Mouse (Mus musculus) hindbrain, embryonic 13.5 days (tissue): ENCODE measurements around the gene Slc50a1. TPM values are rescaled to one million over a fixed set of nuclear protein-coding genes. Genes with fewer than 3 reads are reported as not detected.

Experiments used
- ATAC-seq: fragments of 200-750 bp; cut with Nextera tagmentation; 2 replicates; pipeline ENCODE4 v1.8.0; 2017; ENCODE audit warnings: moderate TSS enrichment; ENCODE audit not compliant: low FRiP score
- H3K27ac ChIP-seq: fragments of 300-500 bp; sonication (generic); 2 replicates; pipeline ENCODE4 v1.5.1; 2015; ENCODE audit warnings: inconsistent platforms, mild to moderate bottlenecking, moderate library complexity
- H3K27me3 ChIP-seq: fragments of 300-500 bp; sonication (generic); 2 replicates; pipeline ENCODE4 v1.6.1; 2015; ENCODE audit warnings: mild to moderate bottlenecking, inconsistent platforms
- H3K36me3 ChIP-seq: fragments of 300-500 bp; sonication (generic); 2 replicates; pipeline ENCODE4 v1.6.1; 2015; ENCODE audit warnings: mild to moderate bottlenecking, inconsistent platforms
- H3K4me1 ChIP-seq: fragments of 300-500 bp; sonication (generic); replicated peaks from 2 replicates; pipeline ENCODE4 v1.6.1; 2015; ENCODE audit warnings: inconsistent platforms
- H3K4me2 ChIP-seq: fragments of 300-500 bp; sonication (generic); 2 replicates; pipeline ENCODE4 v1.6.1; 2015; ENCODE audit warnings: inconsistent platforms, mild to moderate bottlenecking, moderate library complexity
- H3K4me3 ChIP-seq: fragments of 300-500 bp; sonication (generic); 2 replicates; pipeline ENCODE4 v1.5.1; 2015; ENCODE audit warnings: mild to moderate bottlenecking, inconsistent platforms
- H3K9ac ChIP-seq: fragments of 300-500 bp; sonication (generic); 2 replicates; pipeline ENCODE4 v1.6.1; 2015; ENCODE audit warnings: mild to moderate bottlenecking, inconsistent platforms
- H3K9me3 ChIP-seq: fragments of 300-500 bp; sonication (generic); 2 replicates; pipeline ENCODE4 v1.6.1; 2016; ENCODE audit warnings: inconsistent platforms
- WGBS: fragments of 180-500 bp; shearing (Covaris S2); methylation state at CpG from one replicate; pipeline ENCODE4 v1.1.7; 2015; 5-methylcytosine and 5-hydroxymethylcytosine counted together
- polyA plus RNA-seq: library from polyadenylated mRNA; unstranded; fragments of >200 nt; fragmentation: Nextera tagmentation; extraction: Ambion mirVana; gene quantifications from 2 replicates; pipeline ENCODE4 v1.2.1, GENCODE M21; 2015

Slc50a1 gene
- polyA plus RNA-seq, 1 experiment from 2014 or later: 38.0 TPM

DNA sequence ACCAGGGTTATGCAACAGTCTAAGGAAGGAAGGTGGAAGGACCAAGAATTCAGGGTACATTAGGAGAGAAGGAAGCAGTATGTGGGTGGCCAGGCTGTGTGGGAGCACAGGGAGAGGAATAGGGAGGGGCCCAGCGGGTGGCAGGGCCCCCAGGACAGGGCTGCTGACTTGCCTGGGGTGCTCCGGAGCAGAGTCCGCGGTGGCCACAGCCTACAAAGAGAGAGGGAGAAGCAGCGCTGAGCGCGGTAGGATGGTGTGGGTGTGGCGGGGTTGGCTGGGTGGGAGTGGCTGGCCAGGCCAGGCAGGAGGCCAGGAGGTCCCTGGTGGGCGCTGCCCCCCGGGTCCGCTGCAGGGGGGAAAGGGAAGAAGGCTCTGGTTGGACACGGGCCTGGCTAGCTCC is 31.9 kb downstream of the Slc50a1 start:
- no peaks in the 10 kb centered on the region for H3K27me3 ChIP-seq
- 72% methylated on average over 8 of the region's 12 CpGs for WGBS
- H3K27ac ChIP-seq: no peak overlapping the region
- no peaks in the 10 kb centered on the region for H3K9me3 ChIP-seq
- H3K4me3 ChIP-seq: no peak overlapping the region
- peaks cover 20% of the 10 kb centered on the region for H3K4me1 ChIP-seq
- H3K36me3 ChIP-seq: peaks cover 90% of the 10 kb centered on the region
- H3K9ac ChIP-seq: no peak overlapping the region
- ATAC-seq: no peak
- no peak overlapping the region for H3K4me2 ChIP-seq

DNA sequence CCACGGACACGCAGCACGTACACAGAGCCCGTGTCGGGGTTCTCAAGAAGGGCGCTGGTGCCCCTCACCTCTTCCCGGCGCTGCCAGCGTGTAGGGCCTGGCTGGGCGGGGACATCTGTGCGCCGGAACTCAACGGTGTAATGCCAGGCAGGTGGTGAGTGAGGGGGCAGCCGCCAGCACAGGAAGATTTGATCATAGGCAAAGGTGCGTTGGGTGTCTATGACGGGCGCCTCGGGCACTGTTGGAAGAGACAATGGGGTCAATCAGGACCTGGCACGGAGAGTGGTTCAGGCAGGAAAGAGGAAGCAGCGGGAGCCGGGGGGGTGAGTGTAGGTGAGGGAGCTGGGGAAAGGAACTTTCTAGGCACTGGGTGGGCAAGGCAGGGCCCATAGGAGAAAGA is 32.7 kb downstream of the Slc50a1 start:
- H3K27me3 ChIP-seq: no peaks in the 10 kb centered on the region
- no peak overlapping the region for H3K9ac ChIP-seq
- no peak for ATAC-seq
- 94% methylated on average over 21 of the region's 21 CpGs for WGBS
- no peak overlapping the region for H3K4me2 ChIP-seq
- peaks cover 97% of the 10 kb centered on the region for H3K36me3 ChIP-seq
- no peaks in the 10 kb centered on the region for H3K9me3 ChIP-seq
- peaks cover 12% of the 10 kb centered on the region for H3K4me1 ChIP-seq
- no peak overlapping the region for H3K4me3 ChIP-seq
- no peak overlapping the region for H3K27ac ChIP-seq

DNA sequence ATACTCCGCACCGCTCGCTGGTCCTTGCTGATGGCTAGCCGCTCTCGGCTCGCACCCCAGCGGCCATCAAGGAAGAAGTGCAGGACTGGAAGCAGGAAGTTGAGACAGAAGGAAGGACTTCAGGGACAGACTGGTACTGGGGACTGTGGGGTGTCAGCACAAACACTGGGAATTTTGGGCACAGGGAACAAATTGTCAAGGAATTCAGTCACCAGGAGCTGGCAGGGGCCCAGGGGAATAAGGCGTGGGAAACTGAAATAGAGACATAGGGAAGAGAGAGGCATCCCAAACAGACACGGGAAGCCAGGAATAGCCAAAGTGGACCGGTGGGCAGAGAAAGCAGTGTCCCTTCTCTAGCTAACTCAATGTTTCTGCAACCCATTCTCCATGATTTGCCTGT is 33.9 kb downstream of the Slc50a1 start:
- Histone ChIP-seq H3K27me3 (no peaks in the 10 kb centered on the region), H3K36me3 (peaks cover 88% of the 10 kb centered on the region), H3K9me3 (no peaks in the 10 kb centered on the region), H3K4me3 (no peak overlapping the region), H3K9ac (no peak overlapping the region), H3K4me2 (no peak overlapping the region), H3K4me1 (peaks cover under 1% of the 10 kb centered on the region; the same call in 1 of the 2 replicates), H3K27ac (no peak overlapping the region)
- no peak for ATAC-seq
- WGBS: 94% methylated on average over 10 of the region's 10 CpGs

DNA sequence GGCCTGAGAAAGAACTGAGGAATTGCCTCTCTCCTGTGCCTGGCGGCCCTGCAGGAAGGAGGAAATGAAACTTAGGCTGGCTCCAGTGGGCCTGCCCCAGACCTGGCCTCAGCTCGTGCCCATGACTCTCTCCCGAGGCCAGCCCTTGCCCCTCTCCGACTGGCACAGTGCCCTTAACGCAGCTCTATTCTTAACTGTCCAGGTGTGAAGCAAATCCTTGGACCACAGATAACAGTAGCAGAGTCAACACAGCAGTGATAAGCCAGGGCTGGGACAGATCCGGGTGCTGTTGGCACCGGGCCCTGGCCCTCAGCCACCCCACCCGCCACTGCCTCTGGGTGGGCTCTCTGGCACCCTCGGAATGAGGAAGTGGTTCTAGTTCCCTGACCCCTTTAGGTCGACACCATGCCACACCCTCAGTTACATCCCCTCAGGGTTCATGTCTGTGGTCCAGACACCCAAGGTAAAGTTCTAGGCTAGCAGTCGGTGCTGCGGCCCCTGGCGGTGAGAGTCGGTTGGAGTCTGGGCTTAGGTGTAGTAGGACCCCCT is 36.7 kb downstream of the Slc50a1 start:
- no peak overlapping the region for H3K4me3 ChIP-seq
- H3K27me3 ChIP-seq: 0 out of 2 replicates have a peak, but pooled peaks cover 8% of the 10 kb centered on the region
- H3K36me3 ChIP-seq: peaks cover 59% of the 10 kb centered on the region
- no peak overlapping the region for H3K27ac ChIP-seq
- no peak overlapping the region for H3K4me2 ChIP-seq
- ATAC-seq: no peak
- no peaks in the 10 kb centered on the region for H3K9me3 ChIP-seq
- H3K9ac ChIP-seq: no peak overlapping the region
- 82% methylated on average over 12 of the region's 14 CpGs for WGBS
- H3K4me1 ChIP-seq: peaks cover 2% of the 10 kb centered on the region

DNA sequence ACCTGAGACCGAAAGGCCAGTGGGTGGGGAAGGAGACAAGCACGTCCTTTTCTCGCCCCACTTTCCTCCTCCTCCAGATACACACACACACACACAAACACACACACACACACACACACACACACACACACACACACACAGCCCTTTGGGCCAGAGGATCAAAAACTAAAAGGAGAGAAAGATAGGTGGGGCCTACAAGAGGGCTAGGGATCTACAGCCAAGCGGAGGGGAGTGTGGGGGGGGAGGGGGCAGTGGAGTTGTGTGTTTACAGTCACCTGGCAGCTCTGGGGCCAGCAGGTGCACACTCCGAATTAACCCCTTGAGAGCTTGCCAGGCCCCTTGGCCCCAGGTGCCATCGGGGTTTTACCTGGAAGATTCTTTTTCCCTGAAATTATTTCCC is 37.8 kb downstream of the Slc50a1 start:
- Histone ChIP-seq H3K4me3 (no peak overlapping the region), H3K9me3 (no peaks in the 10 kb centered on the region), H3K36me3 (peaks cover 49% of the 10 kb centered on the region), H3K4me2 (no peak overlapping the region), H3K9ac (no peak overlapping the region), H3K4me1 (peaks cover 11% of the 10 kb centered on the region), H3K27me3 (0 out of 2 replicates have a peak, but pooled peaks cover 8% of the 10 kb centered on the region), H3K27ac (no peak overlapping the region)
- WGBS: 74% methylated on average over 6 of the region's 6 CpGs
- no peak for ATAC-seq

DNA sequence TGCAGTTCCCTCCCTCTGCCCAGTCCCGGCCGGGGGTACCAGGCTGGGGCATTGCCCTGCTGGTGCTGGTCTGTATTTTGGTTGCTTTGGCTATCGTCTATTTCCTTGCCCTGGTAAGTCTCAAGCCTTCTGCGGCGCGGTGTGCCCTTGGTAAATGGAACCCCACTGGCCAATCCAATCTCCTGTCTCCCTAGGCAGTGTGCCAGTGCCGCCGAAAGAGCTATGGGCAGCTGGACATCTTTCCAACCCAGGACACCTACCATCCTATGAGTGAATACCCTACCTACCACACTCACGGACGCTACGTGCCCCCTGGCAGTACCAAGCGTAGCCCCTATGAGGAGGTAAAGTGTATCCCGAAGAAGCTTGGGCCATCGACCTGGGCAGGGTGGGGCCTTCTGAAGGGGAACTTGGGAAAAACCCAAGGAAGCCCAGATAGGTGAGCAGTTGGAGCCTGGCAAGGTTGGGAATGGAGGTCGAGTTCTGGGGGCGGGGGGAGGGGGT is 38.5 kb downstream of the Slc50a1 start:
- peaks cover 19% of the 10 kb centered on the region for H3K4me1 ChIP-seq
- no peak for ATAC-seq
- no peak overlapping the region for H3K9ac ChIP-seq
- no peaks in the 10 kb centered on the region for H3K9me3 ChIP-seq
- H3K4me2 ChIP-seq: no peak overlapping the region
- WGBS: 80% methylated on average over 16 of the region's 16 CpGs
- no peak overlapping the region for H3K4me3 ChIP-seq
- 0 out of 2 replicates have a peak, but pooled peaks cover 8% of the 10 kb centered on the region for H3K27me3 ChIP-seq
- no peak overlapping the region for H3K27ac ChIP-seq
- H3K36me3 ChIP-seq: peaks cover 41% of the 10 kb centered on the region

DNA sequence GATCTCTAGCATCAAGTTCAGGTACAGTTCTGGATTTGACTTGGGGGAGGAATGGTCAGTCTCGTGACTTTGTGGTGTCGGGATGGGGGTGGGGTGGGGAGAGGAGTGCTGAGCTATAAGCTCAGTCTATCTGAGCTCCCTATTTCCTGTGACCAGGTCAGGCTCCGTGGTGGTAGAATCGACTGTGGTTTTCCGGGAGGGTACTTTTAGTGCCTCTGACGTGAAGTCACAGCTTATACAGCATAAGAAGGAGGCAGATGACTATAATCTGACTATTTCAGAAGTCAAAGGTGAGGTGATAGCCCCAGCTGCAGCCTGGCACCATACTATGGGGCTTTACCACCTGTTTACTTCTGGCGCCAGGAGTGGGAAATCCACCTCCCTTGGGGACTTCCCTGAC is 39.0 kb downstream of the Slc50a1 start:
- ATAC-seq: no peak
- Histone ChIP-seq H3K36me3 (peaks cover 36% of the 10 kb centered on the region), H3K27me3 (0 out of 2 replicates have a peak, but pooled peaks cover 8% of the 10 kb centered on the region), H3K4me1 (peaks cover 24% of the 10 kb centered on the region), H3K27ac (no peak overlapping the region), H3K9me3 (no peaks in the 10 kb centered on the region), H3K9ac (no peak overlapping the region), H3K4me2 (no peak overlapping the region), H3K4me3 (no peak overlapping the region)
- WGBS: 81% methylated on average over 7 of the region's 7 CpGs

DNA sequence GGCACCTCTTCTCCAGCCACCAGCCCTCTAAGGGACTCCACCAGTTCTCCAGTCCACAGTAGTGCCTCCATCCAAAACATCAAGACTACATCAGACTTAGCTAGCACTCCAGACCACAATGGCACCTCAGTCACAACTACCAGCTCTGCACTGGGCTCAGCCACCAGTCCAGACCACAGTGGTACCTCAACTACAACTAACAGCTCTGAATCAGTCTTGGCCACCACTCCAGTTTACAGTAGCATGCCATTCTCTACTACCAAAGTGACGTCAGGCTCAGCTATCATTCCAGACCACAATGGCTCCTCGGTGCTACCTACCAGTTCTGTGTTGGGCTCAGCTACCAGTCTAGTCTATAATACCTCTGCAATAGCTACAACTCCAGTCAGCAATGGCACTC is 39.8 kb downstream of the Slc50a1 start:
- Histone ChIP-seq H3K9me3 (no peaks in the 10 kb centered on the region), H3K27me3 (0 out of 2 replicates have a peak, but pooled peaks cover 8% of the 10 kb centered on the region), H3K36me3 (peaks cover 28% of the 10 kb centered on the region), H3K9ac (no peak overlapping the region), H3K4me1 (peaks cover 32% of the 10 kb centered on the region), H3K4me3 (no peak overlapping the region), H3K4me2 (no peak overlapping the region), H3K27ac (no peak overlapping the region)
- ATAC-seq: no peak
- WGBS: 84% methylated on average over 2 of the region's 2 CpGs

DNA sequence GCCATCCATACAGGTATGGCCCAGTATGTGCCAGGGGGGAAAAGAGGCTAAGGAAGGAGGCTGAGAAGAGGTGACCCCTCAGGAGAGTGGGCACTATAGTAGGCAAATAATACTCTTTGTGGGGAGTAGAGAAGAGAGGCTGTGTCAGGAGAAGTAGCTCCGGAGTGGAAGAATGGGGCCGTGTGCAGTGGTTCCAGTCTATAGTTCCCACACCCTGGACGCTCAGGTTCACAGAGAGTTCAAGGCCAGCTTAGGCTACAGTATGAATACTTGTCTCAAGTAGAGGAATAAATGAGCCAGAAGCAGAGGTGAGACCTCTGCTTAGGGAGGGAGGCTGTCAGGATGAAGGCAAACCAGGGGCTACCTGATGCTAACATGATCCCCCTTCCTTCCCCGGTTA is 41.1 kb downstream of the Slc50a1 start:
- no peak overlapping the region for H3K4me3 ChIP-seq
- no peak for ATAC-seq

DNA sequence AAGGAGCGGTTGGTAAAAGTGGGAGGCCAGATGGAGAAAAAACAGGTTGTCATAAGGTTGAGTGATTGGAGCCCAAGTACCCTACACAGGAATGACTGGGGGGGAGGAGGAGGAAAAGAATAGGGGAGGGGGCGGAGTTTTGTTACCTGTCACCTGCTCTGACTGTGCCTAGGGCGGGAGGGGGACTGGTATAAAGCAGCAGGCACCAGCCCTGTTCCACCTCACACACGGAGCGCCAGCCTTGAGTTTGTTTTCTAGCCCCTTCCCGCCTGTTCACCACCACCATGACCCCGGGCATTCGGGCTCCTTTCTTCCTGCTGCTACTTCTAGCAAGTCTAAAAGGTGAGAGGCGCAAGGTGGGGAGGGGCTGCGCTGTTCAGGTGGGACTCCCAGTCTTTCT is 41.5 kb downstream of the Slc50a1 start, which contains the start of gene Muc1:
Gene Muc1 (plus strand): TSS at position 222 of the 400 bp plus-strand sequence.
- H3K4me1 ChIP-seq: peaks cover 49% of the 10 kb centered on the region

More for the DNA sequence above, 41.1 kb downstream of the Slc50a1 start:
- Histone ChIP-seq H3K4me2 (peak overlapping the region; percentile 68), H3K27me3 (0 out of 2 replicates have a peak, but pooled peaks cover 8% of the 10 kb centered on the region), H3K9ac (no peak overlapping the region), H3K9me3 (no peaks in the 10 kb centered on the region), H3K4me1 (peaks cover 44% of the 10 kb centered on the region), H3K36me3 (peaks cover 15% of the 10 kb centered on the region), H3K27ac (no peak overlapping the region)
- WGBS: 66% methylated on average over 4 of the region's 4 CpGs

DNA sequence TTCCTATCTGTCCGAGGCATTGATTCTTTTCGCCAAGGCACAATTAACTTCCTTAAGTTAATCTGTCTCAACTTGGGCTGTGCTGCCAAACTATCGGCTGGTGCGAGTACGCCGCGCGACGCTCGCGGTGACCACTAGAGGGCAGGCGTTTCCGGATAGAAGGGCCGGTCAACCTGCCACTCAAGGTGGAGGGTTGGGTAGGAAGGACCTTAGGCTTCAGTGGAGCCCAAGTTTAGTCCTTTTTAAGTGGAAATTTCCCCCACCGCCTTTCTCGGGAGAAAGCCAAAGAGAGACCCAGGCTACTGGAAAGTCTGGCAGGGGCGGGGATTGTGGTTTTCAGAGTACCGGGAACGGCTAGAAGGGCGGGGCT is 42.2 kb downstream of the Slc50a1 start:
- Histone ChIP-seq H3K9ac (peak overlapping the region; percentile 78), H3K27ac (peak overlapping the region; percentile 92)

More for the DNA sequence above, 41.5 kb downstream of the Slc50a1 start, which contains the start of gene Muc1:
- Histone ChIP-seq H3K36me3 (peaks cover 11% of the 10 kb centered on the region), H3K4me3 (peak within 1 kb of the TSS; percentile 49), H3K9me3 (no peaks in the 10 kb centered on the region), H3K27ac (peak within 1 kb of the TSS; percentile 92), H3K4me2 (peak within 1 kb of the TSS; percentile 68), H3K9ac (peak within 1 kb of the TSS; percentile 78), H3K27me3 (0 out of 2 replicates have a peak, but pooled peaks cover 8% of the 10 kb centered on the region)
- 29% methylated on average over 10 of the region's 10 CpGs for WGBS
- no peak for ATAC-seq

DNA sequence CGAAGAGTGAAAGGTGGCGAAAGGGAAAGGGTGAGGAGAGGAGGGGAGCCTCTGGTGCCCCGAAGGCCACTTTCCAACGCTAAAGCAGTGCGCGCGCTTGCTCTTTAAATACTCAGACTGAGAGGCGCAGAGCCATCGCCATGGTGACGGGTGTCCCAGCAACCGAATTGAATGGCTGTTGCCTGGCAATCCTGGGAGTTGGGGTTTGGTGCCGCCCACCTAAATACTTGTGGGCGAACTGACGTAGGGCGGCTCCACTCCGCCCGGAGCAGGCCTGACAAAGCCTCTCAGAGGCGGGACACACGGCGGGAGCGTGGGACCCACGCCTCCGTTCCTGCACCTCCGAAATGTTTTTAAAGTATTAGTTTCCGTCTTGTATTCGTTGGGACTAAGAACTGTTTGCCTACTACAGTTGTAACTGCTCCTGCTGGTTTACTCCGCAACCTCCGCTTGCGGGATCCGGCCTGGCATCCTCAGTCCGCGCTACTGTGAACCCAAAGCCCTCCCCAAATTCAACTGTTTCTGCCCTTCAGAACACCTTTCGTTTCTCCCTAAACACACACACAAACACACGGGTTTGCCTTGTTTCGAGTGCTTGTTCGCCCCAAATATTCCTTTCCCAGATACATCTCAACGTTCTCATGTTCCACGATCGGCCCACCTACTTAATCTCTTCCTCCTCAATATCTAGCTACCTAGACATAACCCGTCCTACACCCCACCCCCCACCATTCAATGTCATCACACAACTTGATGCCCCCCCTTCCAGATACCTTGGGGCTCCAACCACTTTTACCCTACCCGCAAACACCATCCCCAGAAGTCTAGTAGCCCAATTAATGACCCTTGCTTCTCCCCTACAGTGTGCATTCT is 42.8 kb downstream of the Slc50a1 start:
- peaks cover 62% of the 10 kb centered on the region for H3K4me1 ChIP-seq
- 2% methylated on average over 41 of the region's 41 CpGs for WGBS
- peak overlapping the region; percentile 49 for H3K4me3 ChIP-seq

More for the DNA sequence above, 42.2 kb downstream of the Slc50a1 start:
- peaks cover 55% of the 10 kb centered on the region for H3K4me1 ChIP-seq
- ATAC-seq: 0 out of 2 replicates have a peak, but pooled peaks have one; percentile 5
- peak overlapping the region; percentile 49 for H3K4me3 ChIP-seq
- H3K4me2 ChIP-seq: peak overlapping the region; percentile 68
- no peaks in the 10 kb centered on the region for H3K9me3 ChIP-seq
- 0 out of 2 replicates have a peak, but pooled peaks cover 8% of the 10 kb centered on the region for H3K27me3 ChIP-seq
- H3K36me3 ChIP-seq: peaks cover 6% of the 10 kb centered on the region
- WGBS: under 1% methylated on average over 20 of the region's 20 CpGs

More for the DNA sequence above, 42.8 kb downstream of the Slc50a1 start:
- H3K9ac ChIP-seq: peak overlapping the region; percentile 78
- no peaks in the 10 kb centered on the region for H3K9me3 ChIP-seq
- H3K27me3 ChIP-seq: 0 out of 2 replicates have a peak, but pooled peaks cover 8% of the 10 kb centered on the region
- peak overlapping the region; percentile 68 for H3K4me2 ChIP-seq
- H3K27ac ChIP-seq: peak overlapping the region; percentile 92
- peak; percentile 56 for ATAC-seq
- H3K36me3 ChIP-seq: peaks cover 7% of the 10 kb centered on the region
